Mouse (Mus musculus): ENCODE results near the gene Mospd1. TPM values are rescaled to one million over a fixed set of nuclear protein-coding genes. Genes with fewer than 3 reads are reported as not detected.

Mospd1 gene
- 6.4 and 10.6 TPM in 2 replicates for polyA plus RNA-seq (2012; rRNA removed)
- polyA plus RNA-seq (2014; fragmentation: Nextera tagmentation; extraction: Ambion mirVana) = 39.0 and 39.7 TPM in 2 replicates

DNA sequence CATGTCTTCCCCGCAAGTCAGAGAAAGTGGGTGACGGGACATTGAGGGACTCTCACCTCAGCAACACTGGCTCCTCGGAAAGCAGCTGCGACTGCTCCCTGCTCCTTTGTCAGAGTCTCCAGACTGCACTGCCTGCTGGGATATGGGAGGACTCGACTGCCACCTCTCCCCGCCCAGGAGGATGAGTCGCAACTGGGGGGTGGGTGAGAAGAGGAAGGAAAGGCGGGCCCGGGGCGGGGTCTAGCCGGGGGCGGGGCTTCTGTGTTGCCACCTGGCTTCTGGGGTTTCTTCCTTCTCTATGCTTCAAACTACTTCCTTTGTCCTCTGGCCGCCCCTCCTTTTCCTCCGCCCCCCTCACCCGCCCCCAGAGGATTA lies at the start of gene Mospd1:
TSS of gene Mospd1 (minus strand) at position 137 of the 375 bp plus-strand sequence.
- Histone ChIP-seq H3K4me3 (ENCODE audit: insufficient read depth in 1 of 2, low read depth in 2 of 2, low read length in 2 of 2) (peak within 1 kb of the TSS; percentile 87 to 99), H3K9ac (replicated peaks) (peak within 1 kb of the TSS; percentile 95), H3K36me3 (replicated peaks; ENCODE audit: control insufficient read depth, insufficient read depth, low read depth) (no peaks in the 10 kb centered on the region), H3K4me1 (replicated peaks; ENCODE audit: control insufficient read depth in 2 of 2, insufficient read depth in 2 of 2, low read length in 1 of 2) (peaks cover 6 to 17% of the 10 kb centered on the region in 2 experiments), H3K9me3 (ENCODE audit: control insufficient read depth, low read length) (no peaks in the 10 kb centered on the region), H3K27ac (peak within 1 kb of the TSS; percentile 85), H3K27me3 (ENCODE audit: control insufficient read depth, insufficient read depth, low read length) (no peaks in the 10 kb centered on the region), H3K4me2 (ENCODE audit: low read depth) (peak within 1 kb of the TSS; percentile 77)
- DNase-seq (ENCODE audit: low read depth in 3 of 3, low spot score in 3 of 3) = peak; percentile 71 to 74 (median 71)
- no peak for TF ChIP-seq EP300 (IDR thresholded peaks at IDR 0.05; ENCODE audit: low read depth)
- TF ChIP-seq CTCF (IDR thresholded peaks at IDR 0.05; ENCODE audit: low read depth) = no peak
- WGBS (ENCODE audit: insufficient replicate concordance) = 11% methylated on average over 13 of the region's 15 CpGs
- peak; percentile 87 for ATAC-seq (ENCODE audit: insufficient read depth)

- TF ChIP-seq CTCF (IDR thresholded peaks at IDR 0.05; ENCODE audit: low read depth) = no peak
- TF ChIP-seq EP300 (IDR thresholded peaks at IDR 0.05; ENCODE audit: low read depth) = no peak
- 37% methylated on average over 3 of the region's 3 CpGs for WGBS (ENCODE audit: insufficient replicate concordance)
Observed at GRCm38 (mm10) chrX:53386362-53386761, 16.1 kb upstream of the Mospd1 start.

DNA sequence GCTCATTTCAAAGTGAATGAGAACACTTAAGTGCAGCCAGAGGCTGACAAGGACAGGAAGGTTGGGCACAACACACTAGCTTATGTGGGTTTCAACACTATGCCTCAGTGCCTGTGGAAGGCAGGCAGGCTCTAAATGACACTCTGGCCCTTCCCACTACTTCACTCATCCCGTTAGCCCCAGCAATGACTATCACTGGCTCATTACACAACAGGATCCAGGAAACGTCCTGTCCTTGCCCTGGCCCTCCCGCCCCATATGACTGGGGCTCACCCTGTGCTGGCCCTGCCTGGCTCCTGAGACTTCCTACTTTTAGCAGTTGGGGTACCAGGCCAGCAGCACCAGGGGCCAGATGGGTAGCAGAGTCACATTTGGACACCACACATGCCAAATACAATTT lies 12.8 kb upstream of the Mospd1 start:
- Histone ChIP-seq H3K9me3 (ENCODE audit: control insufficient read depth, low read length) (no peaks in the 10 kb centered on the region), H3K9ac (replicated peaks) (no peak overlapping the region), H3K27ac (no peak overlapping the region), H3K4me3 (ENCODE audit: insufficient read depth in 1 of 2, low read depth in 2 of 2, low read length in 2 of 2) (no peak overlapping the region), H3K36me3 (replicated peaks; ENCODE audit: control insufficient read depth, insufficient read depth, low read depth) (no peaks in the 10 kb centered on the region), H3K4me2 (ENCODE audit: low read depth) (no peak overlapping the region), H3K4me1 (replicated peaks; ENCODE audit: control insufficient read depth in 2 of 2, insufficient read depth in 2 of 2, low read length in 1 of 2) (no peaks in the 10 kb centered on the region), H3K27me3 (ENCODE audit: control insufficient read depth, insufficient read depth, low read length) (no peaks in the 10 kb centered on the region)
- WGBS (ENCODE audit: insufficient replicate concordance) = 21% methylated on average over 3 of the region's 3 CpGs
- TF ChIP-seq CTCF (IDR thresholded peaks at IDR 0.05; ENCODE audit: low read depth) = no peak
- no peak for TF ChIP-seq EP300 (IDR thresholded peaks at IDR 0.05; ENCODE audit: low read depth)
- ATAC-seq (ENCODE audit: insufficient read depth) (no peak), DNase-seq (ENCODE audit: low read depth in 3 of 3, low spot score in 3 of 3) (no peak)

More at GRCm38 (mm10) chrX:53386362-53386761, 16.1 kb upstream of the Mospd1 start:
- Histone ChIP-seq H3K27me3 (ENCODE audit: control insufficient read depth, insufficient read depth, low read length) (no peaks in the 10 kb centered on the region), H3K27ac (no peak overlapping the region), H3K36me3 (replicated peaks; ENCODE audit: control insufficient read depth, insufficient read depth, low read depth) (no peaks in the 10 kb centered on the region), H3K4me2 (ENCODE audit: low read depth) (no peak overlapping the region), H3K4me3 (ENCODE audit: insufficient read depth in 1 of 2, low read depth in 2 of 2, low read length in 2 of 2) (no peak overlapping the region), H3K9me3 (ENCODE audit: control insufficient read depth, low read length) (no peaks in the 10 kb centered on the region), H3K4me1 (replicated peaks; ENCODE audit: control insufficient read depth in 2 of 2, insufficient read depth in 2 of 2, low read length in 1 of 2) (no peaks in the 10 kb centered on the region), H3K9ac (replicated peaks) (no peak overlapping the region)
- DNase-seq (ENCODE audit: low read depth in 3 of 3, low spot score in 3 of 3) = no peak
- ATAC-seq (ENCODE audit: insufficient read depth) = no peak

- Histone ChIP-seq H3K27me3 (ENCODE audit: control insufficient read depth, insufficient read depth, low read length) (no peaks in the 10 kb centered on the region), H3K36me3 (replicated peaks; ENCODE audit: control insufficient read depth, insufficient read depth, low read depth) (no peaks in the 10 kb centered on the region), H3K27ac (peak overlapping the region; percentile 85), H3K9me3 (ENCODE audit: control insufficient read depth, low read length) (no peaks in the 10 kb centered on the region), H3K4me1 (replicated peaks; ENCODE audit: control insufficient read depth in 2 of 2, insufficient read depth in 2 of 2, low read length in 1 of 2) (peaks cover 6 to 20% of the 10 kb centered on the region in 2 experiments), H3K9ac (replicated peaks) (peak overlapping the region; percentile 95), H3K4me2 (ENCODE audit: low read depth) (peak overlapping the region; percentile 77), H3K4me3 (ENCODE audit: insufficient read depth in 1 of 2, low read depth in 2 of 2, low read length in 2 of 2) (peak overlapping the region; percentile 87 to 99)
- TF ChIP-seq CTCF (IDR thresholded peaks at IDR 0.05; ENCODE audit: low read depth) (no peak), EP300 (IDR thresholded peaks at IDR 0.05; ENCODE audit: low read depth) (0 out of 2 replicates have a peak, but pooled peaks have one; percentile 17)
- 13% methylated on average over 25 of the region's 25 CpGs for WGBS (ENCODE audit: insufficient replicate concordance)
- peak; percentile 91 for ATAC-seq (ENCODE audit: insufficient read depth)
- DNase-seq (ENCODE audit: low read depth in 3 of 3, low spot score in 3 of 3) = peak; percentile 72 to 75 (median 74)
Observed at GRCm38 (mm10) chrX:53369534-53370365, 552 bp downstream of the Mospd1 start.
